Mouse (Mus musculus) hindbrain, embryonic 14.5 days (tissue): ENCODE data around the gene Nppb. TPM values are rescaled to one million over a fixed set of nuclear protein-coding genes. Genes with fewer than 3 reads are reported as not detected.

Experiments used
- ATAC-seq: fragments of 200-750 bp; cut with Nextera tagmentation; 2 replicates; pipeline ENCODE4 v1.8.0; 2017; ENCODE audit warnings: moderate number of reproducible peaks, mild to moderate bottlenecking, moderate TSS enrichment, moderate library complexity; ENCODE audit not compliant: low FRiP score
- DNase-seq: peaks from one replicate; pipeline ENCODE4 v3.0.0-alpha.2; 2015; ENCODE audit warnings: low spot score
- H3K27ac ChIP-seq: fragments of 300-500 bp; sonication (generic); 2 replicates; pipeline ENCODE4 v1.5.1; 2014; ENCODE audit warnings: mild to moderate bottlenecking, moderate library complexity
- H3K27me3 ChIP-seq: fragments of 300-500 bp; sonication (generic); 2 replicates; pipeline ENCODE4 v1.6.1; 2014; ENCODE audit warnings: mild to moderate bottlenecking, low read length, mixed read lengths; ENCODE audit not compliant: control insufficient read depth, insufficient read depth
- H3K36me3 ChIP-seq: fragments of 300-500 bp; sonication (generic); replicated peaks from 2 replicates; pipeline ENCODE4 v1.6.1; 2014; ENCODE audit not compliant: control insufficient read depth, insufficient read depth
- H3K4me1 ChIP-seq: fragments of 300-500 bp; sonication (generic); replicated peaks from 2 replicates; pipeline ENCODE4 v1.6.1; 2014; ENCODE audit warnings: antibody characterized with exemption, low read length, mixed read lengths; ENCODE audit not compliant: control insufficient read depth, insufficient read depth
- H3K4me2 ChIP-seq: fragments of 300-500 bp; sonication (generic); replicated peaks from 2 replicates; pipeline ENCODE4 v1.6.1; 2014; ENCODE audit warnings: mild to moderate bottlenecking, moderate library complexity
- H3K4me3 ChIP-seq: fragments of 300-500 bp; sonication (generic); replicated peaks from 2 replicates; pipeline ENCODE4 v1.5.1; 2014; ENCODE audit warnings: mild to moderate bottlenecking, low read length
- H3K9ac ChIP-seq: fragments of 300-500 bp; sonication (generic); 2 replicates; pipeline ENCODE4 v1.6.1; 2014
- H3K9me3 ChIP-seq: fragments of 300-500 bp; sonication (generic); 2 replicates; pipeline ENCODE4 v1.6.1; 2016; ENCODE audit warnings: low read length; ENCODE audit not compliant: control insufficient read depth
- WGBS: fragments of 180-500 bp; shearing (Covaris S2); extraction: QIAGEN DNeasy Blood & Tissue Kit; methylation state at CpG from one replicate; pipeline ENCODE4 v1.1.7; 2014; 5-methylcytosine and 5-hydroxymethylcytosine counted together
- polyA plus RNA-seq: library from polyadenylated mRNA; unstranded; fragments of >200 nt; fragmentation: Nextera tagmentation; extraction: Ambion mirVana; gene quantifications from 2 replicates; pipeline ENCODE4 v1.2.1, GENCODE M21; 2014

Gene Nppb
- polyA plus RNA-seq, 1 experiment from 2014 or later = 0.25 TPM

DNA sequence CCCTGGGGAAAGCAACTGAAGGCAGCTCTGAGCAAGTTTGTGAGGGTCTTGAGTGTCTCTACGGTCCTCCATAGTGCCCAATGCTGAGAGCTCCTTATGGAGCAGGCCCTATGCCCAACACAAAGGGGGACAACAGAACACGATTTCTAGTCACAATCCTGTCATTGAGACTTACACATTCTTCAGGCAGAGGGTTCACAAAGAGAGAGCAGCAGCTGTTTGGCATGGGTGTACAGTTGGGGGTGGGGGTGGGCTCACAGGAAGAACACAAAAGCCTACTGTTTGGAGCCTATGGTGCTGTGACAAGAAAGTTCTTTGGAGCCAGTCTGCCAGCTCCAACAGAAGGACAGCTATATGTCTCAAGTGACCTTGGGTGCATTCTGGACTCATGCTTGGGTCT is 32.8 kb downstream of the Nppb start:
- Histone ChIP-seq H3K36me3 (peaks cover 99% of the 10 kb centered on the region), H3K27ac (peak overlapping the region; percentile 44), H3K9ac (no peak overlapping the region), H3K4me2 (no peak overlapping the region), H3K9me3 (no peaks in the 10 kb centered on the region), H3K27me3 (no peaks in the 10 kb centered on the region), H3K4me3 (no peak overlapping the region), H3K4me1 (no peaks in the 10 kb centered on the region)
- ATAC-seq (peak; percentile 74; the same call in 1 of the 2 replicates), DNase-seq (no peak)
- 50% methylated on average over 2 of the region's 2 CpGs for WGBS

GRCm38 (mm10) chr4:148024003-148024402 is 38.4 kb downstream of the Nppb start:
- no peak overlapping the region for H3K4me2 ChIP-seq
- no peak overlapping the region for H3K4me3 ChIP-seq
- H3K9ac ChIP-seq = no peak overlapping the region
- H3K4me1 ChIP-seq = no peaks in the 10 kb centered on the region
- H3K27me3 ChIP-seq = no peaks in the 10 kb centered on the region
- DNase-seq (no peak), ATAC-seq (no peak)
- no peaks in the 10 kb centered on the region for H3K9me3 ChIP-seq
- H3K36me3 ChIP-seq = peaks cover 99% of the 10 kb centered on the region
- H3K27ac ChIP-seq = no peak overlapping the region
- WGBS = 94% methylated on average over 3 of the region's 3 CpGs

GRCm38 (mm10) chr4:148029297-148029696 is 43.7 kb downstream of the Nppb start:
- no peaks in the 10 kb centered on the region for H3K4me1 ChIP-seq
- no peak overlapping the region for H3K27ac ChIP-seq
- no peak overlapping the region for H3K4me2 ChIP-seq
- DNase-seq (no peak), ATAC-seq (no peak)
- no peaks in the 10 kb centered on the region for H3K9me3 ChIP-seq
- WGBS = 91% methylated on average over 7 of the region's 7 CpGs
- H3K36me3 ChIP-seq = peaks cover 90% of the 10 kb centered on the region
- H3K4me3 ChIP-seq = no peak overlapping the region
- no peaks in the 10 kb centered on the region for H3K27me3 ChIP-seq
- no peak overlapping the region for H3K9ac ChIP-seq

GRCm38 (mm10) chr4:148030506-148030905 is 44.9 kb downstream of the Nppb start:
- Histone ChIP-seq H3K9ac (no peak overlapping the region), H3K27ac (no peak overlapping the region), H3K36me3 (peaks cover 89% of the 10 kb centered on the region), H3K27me3 (no peaks in the 10 kb centered on the region), H3K9me3 (no peaks in the 10 kb centered on the region), H3K4me3 (no peak overlapping the region), H3K4me2 (no peak overlapping the region), H3K4me1 (no peaks in the 10 kb centered on the region; the same call in 1 of the 2 replicates)
- WGBS = 89% methylated on average over 5 of the region's 5 CpGs
- DNase-seq = no peak
- ATAC-seq = no peak

DNA sequence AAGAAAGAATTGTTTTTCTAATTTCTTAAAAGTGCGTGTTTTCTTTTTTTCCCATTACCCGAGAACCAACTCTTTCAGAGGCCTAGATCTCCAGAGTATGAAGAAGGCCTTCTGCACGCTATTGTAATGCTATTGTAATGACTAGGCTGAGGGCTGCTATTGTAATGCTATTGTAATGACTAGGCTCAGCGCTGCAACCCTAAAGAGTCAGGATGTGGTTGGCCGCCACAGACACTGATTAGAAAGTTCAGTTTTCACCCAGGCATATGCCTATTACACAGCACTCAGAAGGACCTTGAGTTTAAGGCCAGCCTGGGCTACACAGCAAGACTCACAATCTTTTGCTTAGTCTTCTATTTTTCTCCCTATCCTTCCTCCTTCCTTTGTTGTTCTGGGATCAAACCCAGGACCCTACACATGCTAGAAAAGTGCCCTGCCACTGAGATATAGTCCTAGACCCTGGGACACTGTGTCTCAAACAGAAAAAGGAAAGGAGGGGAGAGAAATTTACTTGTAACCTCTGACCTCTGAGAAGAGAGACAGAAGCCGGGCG is 48.3 kb downstream of the Nppb start:
- ATAC-seq (no peak), DNase-seq (no peak)
- H3K4me1 ChIP-seq = peaks cover 11% of the 10 kb centered on the region
- H3K9ac ChIP-seq = no peak overlapping the region
- no peaks in the 10 kb centered on the region for H3K27me3 ChIP-seq
- H3K4me2 ChIP-seq = no peak overlapping the region
- no peak overlapping the region for H3K4me3 ChIP-seq
- peaks cover 72% of the 10 kb centered on the region for H3K36me3 ChIP-seq
- 61% methylated on average over 7 of the region's 7 CpGs for WGBS
- no peaks in the 10 kb centered on the region for H3K9me3 ChIP-seq
- H3K27ac ChIP-seq = no peak overlapping the region

GRCm38 (mm10) chr4:148035440-148035839 is 49.9 kb downstream of the Nppb start:
- Histone ChIP-seq H3K36me3 (peaks cover 59% of the 10 kb centered on the region), H3K4me3 (no peak overlapping the region), H3K27me3 (no peaks in the 10 kb centered on the region), H3K4me1 (peaks cover 23% of the 10 kb centered on the region), H3K9ac (no peak overlapping the region), H3K27ac (no peak overlapping the region), H3K4me2 (no peak overlapping the region), H3K9me3 (no peaks in the 10 kb centered on the region)
- ATAC-seq = no peak
- DNase-seq = no peak
- 90% methylated on average over 3 of the region's 3 CpGs for WGBS

Other genes starting within 250 kb of the Nppb start
- gene Zfp984, start 176.0 kb upstream of the Nppb start, polyA plus RNA-seq = 4.8 and 6.1 TPM in 2 replicates
- 7.2 and 7.3 TPM in 2 replicates for gene Zfp933, start 137.4 kb upstream of the Nppb start, polyA plus RNA-seq
- gene Miip, start 117.0 kb upstream of the Nppb start, polyA plus RNA-seq = 20.8 and 25.5 TPM in 2 replicates
- gene Fv1, start 116.8 kb upstream of the Nppb start, polyA plus RNA-seq = 7.2 and 11.3 TPM in 2 replicates
- 83.4 and 91.6 TPM in 2 replicates for gene Mfn2, start 81.1 kb upstream of the Nppb start, polyA plus RNA-seq
- gene Plod1, start 49.0 kb upstream of the Nppb start, polyA plus RNA-seq = 25.3 and 28.1 TPM in 2 replicates
- gene 2510039O18Rik, start 44.9 kb upstream of the Nppb start, polyA plus RNA-seq = 15.8 and 19.4 TPM in 2 replicates
- gene Nppa, start 14.9 kb downstream of the Nppb start, polyA plus RNA-seq = 2.4 TPM in 2 replicates
- gene Clcn6, start 53.0 kb downstream of the Nppb start, polyA plus RNA-seq = 24.8 and 28.7 TPM in 2 replicates
- 17.4 and 18.7 TPM in 2 replicates for gene Mthfr, start 53.3 kb downstream of the Nppb start, polyA plus RNA-seq
- gene Agtrap, start 102.2 kb downstream of the Nppb start, polyA plus RNA-seq = 5.3 and 6.6 TPM in 2 replicates
- 114 and 124 TPM in 2 replicates for gene Mad2l2, start 144.6 kb downstream of the Nppb start, polyA plus RNA-seq
- gene Draxin, start 144.9 kb downstream of the Nppb start, polyA plus RNA-seq = 16.9 and 17.4 TPM in 2 replicates
- gene Fbxo6, start 166.4 kb downstream of the Nppb start, polyA plus RNA-seq = 18.1 and 18.3 TPM in 2 replicates
- gene Fbxo44, start 174.7 kb downstream of the Nppb start, polyA plus RNA-seq = 98.6 and 101 TPM in 2 replicates
- gene Fbxo2, start 174.8 kb downstream of the Nppb start, polyA plus RNA-seq = 13.1 and 14.0 TPM in 2 replicates